Comparison of ENCODE assay signal across 10 mouse cellular contexts in genomic region chr9:107478979-107479378, GRCm38 (mm10). TPM values are rescaled to one million over a fixed set of nuclear protein-coding genes. Genes with fewer than 3 reads are reported as not detected.
DNase-seq lines count a peak whose midpoint lies in the region; ATAC-seq lines count a peak whose summit lies in the region.
"Had no signal": no experiment of that assay in that cellular context is flagged by ENCODE, and none has a peak within 500 bp of the region (broad histone marks: within the 10 kb centered on the region; RNA-seq: fewer than 3 reads in every experiment).

No protein-coding gene starts in this region.

- 34% methylated on average over 5 of the region's 5 CpGs for WGBS in intestine, embryonic 14.5 days
- WGBS in intestine, embryonic 16.5 days: 43% methylated on average over 5 of the region's 5 CpGs
- WGBS in hindbrain, embryonic 12.5 days: 35% methylated on average over 5 of the region's 5 CpGs
- WGBS in midbrain, embryonic 15.5 days: 38% methylated on average over 5 of the region's 5 CpGs

- no peak for ATAC-seq in intestine, embryonic 14.5 days (replicated peaks; ENCODE audit: low FRiP score, low TSS enrichment, low read depth)
- no peak for ATAC-seq in intestine, embryonic 16.5 days
- ATAC-seq in hindbrain, embryonic 12.5 days (ENCODE audit: low FRiP score): no peak
- ATAC-seq in midbrain, embryonic 15.5 days (replicated peaks): peak; percentile 31

- H3K4me3 ChIP-seq in intestine, embryonic 14.5 days (ENCODE audit: low read depth, low read length): no peak overlapping the region
- no peak overlapping the region for H3K4me3 ChIP-seq in intestine, embryonic 16.5 days (ENCODE audit: low read length)
- no peak overlapping the region for H3K4me3 ChIP-seq in hindbrain, embryonic 12.5 days
- H3K4me3 ChIP-seq in midbrain, embryonic 15.5 days: no peak overlapping the region

- no peak overlapping the region for H3K9ac ChIP-seq in intestine, embryonic 14.5 days (ENCODE audit: low read length)
- H3K9ac ChIP-seq in intestine, embryonic 16.5 days (ENCODE audit: low read depth, low read length): no peak overlapping the region
- H3K9ac ChIP-seq in hindbrain, embryonic 12.5 days: peak overlapping the region; percentile 24; the same call in 1 of the 2 replicates
- H3K9ac ChIP-seq in midbrain, embryonic 15.5 days: no peak overlapping the region

- H3K27me3 ChIP-seq in intestine, embryonic 14.5 days (replicated peaks; ENCODE audit: control insufficient read depth, insufficient read depth, low read length): peaks cover 4% of the 10 kb centered on the region; the same call in 1 of the 2 replicates
- no peaks in the 10 kb centered on the region for H3K27me3 ChIP-seq in intestine, embryonic 16.5 days (replicated peaks; ENCODE audit: control insufficient read depth, insufficient read depth, low read length)
- peaks cover 3% of the 10 kb centered on the region; the same call in 1 of the 2 replicates for H3K27me3 ChIP-seq in hindbrain, embryonic 12.5 days
- H3K27me3 ChIP-seq in midbrain, embryonic 15.5 days (replicated peaks): no peaks in the 10 kb centered on the region

- intact Hi-C loops in heart, postnatal 25 days (cut with DNase I): no loop called here

- H3K4me2 ChIP-seq in intestine, embryonic 14.5 days (ENCODE audit: low read length): no peak overlapping the region
- no peak overlapping the region for H3K4me2 ChIP-seq in intestine, embryonic 16.5 days (ENCODE audit: low read depth, low read length)
- peak overlapping the region; percentile 9 for H3K4me2 ChIP-seq in hindbrain, embryonic 12.5 days (replicated peaks)
- peak overlapping the region; percentile 17 for H3K4me2 ChIP-seq in midbrain, embryonic 15.5 days

- no peaks in the 10 kb centered on the region for H3K9me3 ChIP-seq in intestine, embryonic 14.5 days (ENCODE audit: control insufficient read depth, low read length)
- H3K9me3 ChIP-seq in intestine, embryonic 16.5 days (ENCODE audit: control insufficient read depth, low read length): no peaks in the 10 kb centered on the region
- H3K9me3 ChIP-seq in hindbrain, embryonic 12.5 days (replicated peaks): no peaks in the 10 kb centered on the region
- no peaks in the 10 kb centered on the region for H3K9me3 ChIP-seq in midbrain, embryonic 15.5 days

- peak; percentile 61 for DNase-seq in intestine, embryonic 14.5 days (ENCODE audit: low spot score)
- DNase-seq in R1 (ENCODE audit: low read depth, low spot score): peak; percentile 85
- DNase-seq in thymus, postnatal 25 days: no peak
- DNase-seq in left cerebral cortex, adult 18-20 months (ENCODE audit: low spot score in 2 of 2): no peak
- DNase-seq in heart, postnatal 25 days (ENCODE audit: low spot score): no peak
- DNase-seq: cerebellum, postnatal 36 days; kidney, postnatal 10 days had no signal

- no peak overlapping the region for H3K27ac ChIP-seq in intestine, embryonic 14.5 days (ENCODE audit: low read depth)
- no peak overlapping the region for H3K27ac ChIP-seq in intestine, embryonic 16.5 days (ENCODE audit: low read length)
- H3K27ac ChIP-seq in hindbrain, embryonic 12.5 days: peak overlapping the region; percentile 86
- H3K27ac ChIP-seq in midbrain, embryonic 15.5 days: peak overlapping the region; percentile 75

- H3K36me3 ChIP-seq in intestine, embryonic 14.5 days (ENCODE audit: control insufficient read depth, insufficient read depth, low read length): no peaks in the 10 kb centered on the region
- H3K36me3 ChIP-seq in intestine, embryonic 16.5 days (ENCODE audit: control insufficient read depth, insufficient read depth, low read length): no peaks in the 10 kb centered on the region
- no peaks in the 10 kb centered on the region for H3K36me3 ChIP-seq in hindbrain, embryonic 12.5 days
- no peaks in the 10 kb centered on the region for H3K36me3 ChIP-seq in midbrain, embryonic 15.5 days (replicated peaks)

- no peaks in the 10 kb centered on the region; the same call in 1 of the 2 replicates for H3K4me1 ChIP-seq in intestine, embryonic 14.5 days (replicated peaks; ENCODE audit: control insufficient read depth, insufficient read depth, low read length)
- H3K4me1 ChIP-seq in intestine, embryonic 16.5 days (ENCODE audit: control insufficient read depth, insufficient read depth, low read length): no peaks in the 10 kb centered on the region
- peaks cover 40% of the 10 kb centered on the region for H3K4me1 ChIP-seq in hindbrain, embryonic 12.5 days
- peaks cover 33% of the 10 kb centered on the region for H3K4me1 ChIP-seq in midbrain, embryonic 15.5 days

RNA-seq across cellular contexts. Expression of gene Tmem115, which starts 54.8 kb away (rescaled TPM):
- polyA plus RNA-seq in intestine, embryonic 14.5 days (2014; fragmentation: Nextera tagmentation; extraction: Ambion mirVana): 46.7 and 47.6 TPM in 2 replicates
- polyA plus RNA-seq in intestine, embryonic 16.5 days (2015; fragmentation: Nextera tagmentation; extraction: Ambion mirVana): 39.4 and 40.6 TPM in 2 replicates
- polyA plus RNA-seq in hindbrain, embryonic 12.5 days (2016; fragmentation: Nextera tagmentation; extraction: Ambion mirVana): 48.1 and 50.4 TPM in 2 replicates
- 48.0 and 50.5 TPM in 2 replicates for polyA plus RNA-seq in midbrain, embryonic 15.5 days (2015; fragmentation: Nextera tagmentation; extraction: Ambion mirVana)
- 10 to 100 TPM; 36.0 to 38.5 TPM for total RNA-seq in left cerebral cortex, adult 18-20 months (2021)
- 10 to 100 TPM; 20.6 to 21.4 TPM for total RNA-seq in heart, postnatal 25 days (2021)

Comparison
In these comparisons a context has a peak if more than half of its experiments do, and no peak if none do; other contexts are left out.
1. DNase-seq: peak in intestine, embryonic 14.5 days (single experiment) and R1 (single experiment); none in thymus, postnatal 25 days (single experiment), left cerebral cortex, adult 18-20 months (0 of 2) and heart, postnatal 25 days (single experiment).
2. H3K27ac ChIP-seq: peak in hindbrain, embryonic 12.5 days (single experiment) and midbrain, embryonic 15.5 days (single experiment); none in intestine, embryonic 14.5 days (single experiment) and intestine, embryonic 16.5 days (single experiment).
3. H3K4me2 ChIP-seq: peak in hindbrain, embryonic 12.5 days (single experiment) and midbrain, embryonic 15.5 days (single experiment); none in intestine, embryonic 14.5 days (single experiment) and intestine, embryonic 16.5 days (single experiment).